Mouse (Mus musculus) T-cell, adult 2 months (primary cell): ENCODE results near the gene Kcnq2.

Experiments used
- DNase-seq: peaks from one replicate; pipeline ENCODE4 v3.0.0; 2022; ENCODE audit warnings: low spot score

Kcnq2 gene

GRCm38 (mm10) chr2:181102161-181102560 is 32.9 kb downstream of the Kcnq2 start:
- no peak for DNase-seq

- DNase-seq, result no peak
These were observed 33.5 kb downstream of the Kcnq2 start for GRCm38 (mm10) chr2:181101626-181102025.

GRCm38 (mm10) chr2:181100087-181100486 is 35.0 kb downstream of the Kcnq2 start:
- DNase-seq, result no peak

- no peak for DNase-seq
These were observed 45.0 kb downstream of the Kcnq2 start for GRCm38 (mm10) chr2:181090123-181090522.

GRCm38 (mm10) chr2:181084997-181085396 is 50.1 kb downstream of the Kcnq2 start:
- DNase-seq, result no peak

GRCm38 (mm10) chr2:181083945-181084344 is 51.2 kb downstream of the Kcnq2 start:
- no peak for DNase-seq

GRCm38 (mm10) chr2:181080886-181081285 is 54.2 kb downstream of the Kcnq2 start:
- DNase-seq, result no peak

- no peak for DNase-seq
These were observed 55.6 kb downstream of the Kcnq2 start for GRCm38 (mm10) chr2:181079518-181079917.

- no peak for DNase-seq
These were observed 56.2 kb downstream of the Kcnq2 start for GRCm38 (mm10) chr2:181078908-181079307.

GRCm38 (mm10) chr2:181075501-181075900 is 59.6 kb downstream of the Kcnq2 start:
- DNase-seq, result no peak

GRCm38 (mm10) chr2:181072403-181072714 is 62.7 kb downstream of the Kcnq2 start:
- DNase-seq, result no peak

GRCm38 (mm10) chr2:181071706-181072402 is 63.2 kb downstream of the Kcnq2 start:
- peak; percentile 44 for DNase-seq

GRCm38 (mm10) chr2:181070136-181070535 is 65.0 kb downstream of the Kcnq2 start:
- no peak for DNase-seq

- no peak for DNase-seq
These were observed 66.6 kb downstream of the Kcnq2 start for GRCm38 (mm10) chr2:181068499-181068898.

- DNase-seq, result no peak
These were observed 69.3 kb downstream of the Kcnq2 start for GRCm38 (mm10) chr2:181065827-181066226.

- peak; percentile 39 for DNase-seq
These were observed 75.0 kb downstream of the Kcnq2 start for GRCm38 (mm10) chr2:181060127-181060526.

- no peak for DNase-seq
These were observed 76.9 kb downstream of the Kcnq2 start for GRCm38 (mm10) chr2:181058193-181058592.

GRCm38 (mm10) chr2:181057341-181057740 is 77.8 kb downstream of the Kcnq2 start:
- no peak for DNase-seq

- DNase-seq, result no peak
These were observed 82.9 kb downstream of the Kcnq2 start for GRCm38 (mm10) chr2:181052171-181052570.

GRCm38 (mm10) chr2:181048986-181049385 is 86.1 kb downstream of the Kcnq2 start:
- DNase-seq, result no peak

- DNase-seq, result no peak
These were observed 86.7 kb downstream of the Kcnq2 start for GRCm38 (mm10) chr2:181048252-181048945.

- DNase-seq, result no peak
These were observed 91.1 kb downstream of the Kcnq2 start for GRCm38 (mm10) chr2:181044001-181044400.

- no peak for DNase-seq
These were observed 91.7 kb downstream of the Kcnq2 start, which contains the start of gene Chrna4 for GRCm38 (mm10) chr2:181043437-181043836. Gene Chrna4, minus strand, starts transcription at chr2:181043546.

- DNase-seq, result no peak
These were observed 92.7 kb downstream of the Kcnq2 start for GRCm38 (mm10) chr2:181042376-181042775.
